In genomic region chr1:194927887-194928286, GRCm38 (mm10) we compare ENCODE assay signal across 9 mouse cellular contexts. TPM values are rescaled to one million over a fixed set of nuclear protein-coding genes. Genes with fewer than 3 reads are reported as not detected.
DNase-seq lines count a peak whose midpoint lies in the region; ATAC-seq lines count a peak whose summit lies in the region.
"Had no signal": no experiment of that assay in that cellular context is flagged by ENCODE, and none has a peak within 500 bp of the region (broad histone marks: within the 10 kb centered on the region; RNA-seq: fewer than 3 reads in every experiment).

No protein-coding gene starts in this region.

- no peak overlapping the region for H3K4me3 ChIP-seq in hindbrain, embryonic 10.5 days
- H3K4me3 ChIP-seq in hindbrain, embryonic 11.5 days (ENCODE audit: low read depth, low read length) = no peak overlapping the region
- H3K4me3 ChIP-seq in heart, embryonic 10.5 days = no peak overlapping the region
- H3K4me3 ChIP-seq in kidney, embryonic 15.5 days (replicated peaks) = no peak overlapping the region

- H3K36me3 ChIP-seq in hindbrain, embryonic 10.5 days = no peaks in the 10 kb centered on the region
- H3K36me3 ChIP-seq in hindbrain, embryonic 11.5 days (ENCODE audit: control insufficient read depth, insufficient read depth, low read length) = no peaks in the 10 kb centered on the region
- H3K36me3 ChIP-seq in heart, embryonic 10.5 days = no peaks in the 10 kb centered on the region
- no peaks in the 10 kb centered on the region for H3K36me3 ChIP-seq in kidney, embryonic 15.5 days

- H3K9me3 ChIP-seq in hindbrain, embryonic 10.5 days = no peaks in the 10 kb centered on the region
- no peaks in the 10 kb centered on the region for H3K9me3 ChIP-seq in hindbrain, embryonic 11.5 days (ENCODE audit: control insufficient read depth, low read length)
- no peaks in the 10 kb centered on the region for H3K9me3 ChIP-seq in heart, embryonic 10.5 days
- H3K9me3 ChIP-seq in kidney, embryonic 15.5 days (replicated peaks) = no peaks in the 10 kb centered on the region

- WGBS in hindbrain, embryonic 10.5 days = 53% methylated on average over 3 of the region's 3 CpGs
- WGBS in hindbrain, embryonic 11.5 days = 45% methylated on average over 3 of the region's 3 CpGs
- 14% methylated on average over 3 of the region's 3 CpGs for WGBS in heart, embryonic 10.5 days
- WGBS in kidney, embryonic 15.5 days = 39% methylated on average over 3 of the region's 3 CpGs

- no peak overlapping the region for H3K4me2 ChIP-seq in hindbrain, embryonic 11.5 days (replicated peaks; ENCODE audit: low read depth, low read length)
- H3K4me2 ChIP-seq in kidney, embryonic 15.5 days = no peak overlapping the region

- no peaks in the 10 kb centered on the region for H3K27me3 ChIP-seq in hindbrain, embryonic 10.5 days (ENCODE audit: insufficient read depth, poor library complexity, severe bottlenecking)
- no peaks in the 10 kb centered on the region for H3K27me3 ChIP-seq in hindbrain, embryonic 11.5 days (ENCODE audit: control insufficient read depth, insufficient read depth, low read length)
- H3K27me3 ChIP-seq in heart, embryonic 10.5 days (ENCODE audit: insufficient read depth, poor library complexity, severe bottlenecking) = no peaks in the 10 kb centered on the region
- no peaks in the 10 kb centered on the region for H3K27me3 ChIP-seq in kidney, embryonic 15.5 days

- no peak overlapping the region for H3K9ac ChIP-seq in hindbrain, embryonic 11.5 days (ENCODE audit: low read depth, low read length)
- no peak overlapping the region for H3K9ac ChIP-seq in kidney, embryonic 15.5 days

- H3K27ac ChIP-seq in hindbrain, embryonic 10.5 days = no peak overlapping the region
- no peak overlapping the region for H3K27ac ChIP-seq in hindbrain, embryonic 11.5 days (ENCODE audit: low read depth, low read length)
- peak overlapping the region; percentile 44; the same call in 1 of the 2 replicates for H3K27ac ChIP-seq in heart, embryonic 10.5 days
- H3K27ac ChIP-seq in kidney, embryonic 15.5 days = peak overlapping the region; percentile 32; the same call in 1 of the 2 replicates

- peak; percentile 20 for DNase-seq in hindbrain, embryonic 10.5 days (ENCODE audit: low spot score)
- no peak for DNase-seq in hindbrain, embryonic 11.5 days (ENCODE audit: low spot score)
- DNase-seq in heart, embryonic 10.5 days (ENCODE audit: low spot score) = peak; percentile 86
- DNase-seq in lung, postnatal 14 days = peak; percentile 52
- DNase-seq in frontal cortex, postnatal 25 days (ENCODE audit: low spot score in 2 of 2) = no peak
- no peak for DNase-seq in B cell, adult 2 months
- no peak for DNase-seq in spleen, postnatal 10 days (ENCODE audit: low spot score in 2 of 2)
- DNase-seq: layer of hippocampus, postnatal 36 days had no signal

- ATAC-seq in hindbrain, embryonic 11.5 days (ENCODE audit: low FRiP score) = no peak; the same call in 1 of the 2 replicates
- peak; percentile 81 for ATAC-seq in kidney, embryonic 15.5 days (replicated peaks; ENCODE audit: low FRiP score)

- H3K4me1 ChIP-seq in hindbrain, embryonic 10.5 days (replicated peaks) = no peaks in the 10 kb centered on the region; the same call in 1 of the 2 replicates
- no peaks in the 10 kb centered on the region for H3K4me1 ChIP-seq in hindbrain, embryonic 11.5 days (replicated peaks; ENCODE audit: control insufficient read depth, insufficient read depth, low read length)
- H3K4me1 ChIP-seq in heart, embryonic 10.5 days = peaks cover 35% of the 10 kb centered on the region
- H3K4me1 ChIP-seq in kidney, embryonic 15.5 days = peaks cover 13% of the 10 kb centered on the region; the same call in 1 of the 2 replicates

RNA-seq across cellular contexts. Expression of gene Cd34, which starts 10.7 kb away (rescaled TPM):
- polyA plus RNA-seq in hindbrain, embryonic 10.5 days (2016; fragmentation: Nextera tagmentation; extraction: Ambion mirVana) = 53.7 and 58.8 TPM in 2 replicates
- 55.3 and 58.3 TPM in 2 replicates for polyA plus RNA-seq in hindbrain, embryonic 11.5 days (2014; fragmentation: Nextera tagmentation; extraction: Ambion mirVana)
- polyA plus RNA-seq in heart, embryonic 10.5 days (2016; fragmentation: Nextera tagmentation; extraction: Ambion mirVana) = 59.9 and 62.6 TPM in 2 replicates
- 95.6 TPM in 2 replicates for polyA plus RNA-seq in kidney, embryonic 15.5 days (2015; fragmentation: Nextera tagmentation; extraction: Ambion mirVana)

Comparison
In these comparisons a context has a peak if more than half of its experiments do, and no peak if none do; other contexts are left out.
1. DNase-seq: peak in hindbrain, embryonic 10.5 days (single experiment), heart, embryonic 10.5 days (single experiment) and lung, postnatal 14 days (single experiment); none in hindbrain, embryonic 11.5 days (single experiment), frontal cortex, postnatal 25 days (0 of 2), B cell, adult 2 months (0 of 2) and spleen, postnatal 10 days (0 of 2).
2. H3K27ac ChIP-seq: peak in heart, embryonic 10.5 days (single experiment) and kidney, embryonic 15.5 days (single experiment); none in hindbrain, embryonic 10.5 days (single experiment) and hindbrain, embryonic 11.5 days (single experiment).